ENCODE assay signal across 23 mouse cellular contexts in genomic region chr5:119217077-119217476, GRCm38 (mm10).
DNase-seq lines count a peak whose midpoint lies in the region; ATAC-seq lines count a peak whose summit lies in the region.
"Had no signal": no experiment of that assay in that cellular context is flagged by ENCODE, and none has a peak within 500 bp of the region (broad histone marks: within the 10 kb centered on the region; RNA-seq: fewer than 3 reads in every experiment).

No protein-coding gene starts in this region.

- H3K9ac ChIP-seq in hindbrain, embryonic 11.5 days (ENCODE audit: low read depth, low read length), result no peak overlapping the region
- H3K9ac ChIP-seq in hindbrain, embryonic 16.5 days (ENCODE audit: low read depth, low read length), result no peak overlapping the region
- no peak overlapping the region for H3K9ac ChIP-seq in midbrain, embryonic 14.5 days (replicated peaks; ENCODE audit: low read length)
- no peak overlapping the region for H3K9ac ChIP-seq in midbrain, embryonic 15.5 days
- H3K9ac ChIP-seq: forebrain, embryonic 13.5 days; forebrain, postnatal 0 days; heart, embryonic 12.5 days; hindbrain, embryonic 14.5 days had no signal

- no peaks in the 10 kb centered on the region for H3K9me3 ChIP-seq in hindbrain, embryonic 11.5 days (ENCODE audit: control insufficient read depth, low read length)
- no peaks in the 10 kb centered on the region for H3K9me3 ChIP-seq in hindbrain, embryonic 16.5 days (ENCODE audit: control insufficient read depth, low read length)
- H3K9me3 ChIP-seq in midbrain, embryonic 14.5 days (ENCODE audit: control insufficient read depth, low read length), result no peaks in the 10 kb centered on the region
- H3K9me3 ChIP-seq in midbrain, embryonic 15.5 days, result no peaks in the 10 kb centered on the region
- H3K9me3 ChIP-seq: embryonic facial prominence, embryonic 10.5 days; forebrain, embryonic 13.5 days; heart, embryonic 12.5 days had no signal

- H3K27me3 ChIP-seq in hindbrain, embryonic 11.5 days (ENCODE audit: control insufficient read depth, insufficient read depth, low read length), result no peaks in the 10 kb centered on the region
- H3K27me3 ChIP-seq in hindbrain, embryonic 16.5 days (replicated peaks; ENCODE audit: control insufficient read depth, insufficient read depth, low read length), result no peaks in the 10 kb centered on the region
- H3K27me3 ChIP-seq in midbrain, embryonic 14.5 days (ENCODE audit: control insufficient read depth, insufficient read depth, low read length), result no peaks in the 10 kb centered on the region
- no peaks in the 10 kb centered on the region for H3K27me3 ChIP-seq in midbrain, embryonic 15.5 days (replicated peaks)
- H3K27me3 ChIP-seq: forebrain, embryonic 13.5 days; Patski had no signal

- 72% methylated on average over 9 of the region's 9 CpGs for WGBS in hindbrain, embryonic 11.5 days
- 61% methylated on average over 9 of the region's 9 CpGs for WGBS in hindbrain, embryonic 16.5 days
- 42% methylated on average over 9 of the region's 9 CpGs for WGBS in midbrain, embryonic 14.5 days
- 53% methylated on average over 9 of the region's 9 CpGs for WGBS in midbrain, embryonic 15.5 days

- no peaks in the 10 kb centered on the region for H3K36me3 ChIP-seq in hindbrain, embryonic 11.5 days (ENCODE audit: control insufficient read depth, insufficient read depth, low read length)
- no peaks in the 10 kb centered on the region for H3K36me3 ChIP-seq in hindbrain, embryonic 16.5 days (ENCODE audit: control insufficient read depth, insufficient read depth, low read length)
- H3K36me3 ChIP-seq in midbrain, embryonic 14.5 days (ENCODE audit: control insufficient read depth, insufficient read depth, low read length), result no peaks in the 10 kb centered on the region
- no peaks in the 10 kb centered on the region for H3K36me3 ChIP-seq in midbrain, embryonic 15.5 days (replicated peaks)
- H3K36me3 ChIP-seq: embryonic facial prominence, embryonic 10.5 days; heart, embryonic 12.5 days had no signal

- ATAC-seq in hindbrain, embryonic 11.5 days (ENCODE audit: low FRiP score), result no peak
- ATAC-seq in hindbrain, embryonic 16.5 days, result no peak
- no peak for ATAC-seq in midbrain, embryonic 14.5 days (ENCODE audit: low FRiP score, low TSS enrichment)
- no peak for ATAC-seq in midbrain, embryonic 15.5 days (replicated peaks)
- ATAC-seq: activated CD4-positive, CD25-positive, alpha-beta regulatory T cell, adult 4 months; forebrain, embryonic 13.5 days; forebrain, postnatal 0 days; inflammation-experienced regulatory T-cells, adult 6 months; Patski had no signal

- no peaks in the 10 kb centered on the region for H3K4me1 ChIP-seq in hindbrain, embryonic 11.5 days (replicated peaks; ENCODE audit: control insufficient read depth, insufficient read depth, low read length)
- H3K4me1 ChIP-seq in hindbrain, embryonic 16.5 days (ENCODE audit: control insufficient read depth, insufficient read depth, low read depth, low read length), result no peaks in the 10 kb centered on the region
- 0 out of 2 replicates have a peak, but pooled peaks cover 3% of the 10 kb centered on the region for H3K4me1 ChIP-seq in midbrain, embryonic 14.5 days (ENCODE audit: control insufficient read depth, insufficient read depth, low read length)
- no peaks in the 10 kb centered on the region for H3K4me1 ChIP-seq in midbrain, embryonic 15.5 days
- H3K4me1 ChIP-seq: forebrain, embryonic 13.5 days had no signal

- H3K4me2 ChIP-seq in hindbrain, embryonic 11.5 days (replicated peaks; ENCODE audit: low read depth, low read length), result no peak overlapping the region
- no peak overlapping the region for H3K4me2 ChIP-seq in hindbrain, embryonic 16.5 days (ENCODE audit: low read length)
- no peak overlapping the region for H3K4me2 ChIP-seq in midbrain, embryonic 14.5 days (ENCODE audit: low read length)
- no peak overlapping the region for H3K4me2 ChIP-seq in midbrain, embryonic 15.5 days
- H3K4me2 ChIP-seq: forebrain, embryonic 13.5 days; heart, embryonic 12.5 days; hindbrain, embryonic 14.5 days had no signal

- no peak overlapping the region for H3K27ac ChIP-seq in hindbrain, embryonic 11.5 days (ENCODE audit: low read depth, low read length)
- H3K27ac ChIP-seq in hindbrain, embryonic 16.5 days (ENCODE audit: low read depth, low read length), result no peak overlapping the region
- H3K27ac ChIP-seq in midbrain, embryonic 14.5 days (replicated peaks; ENCODE audit: low read depth, low read length), result no peak overlapping the region
- no peak overlapping the region for H3K27ac ChIP-seq in midbrain, embryonic 15.5 days
- H3K27ac ChIP-seq: embryonic facial prominence, embryonic 10.5 days; forebrain, embryonic 13.5 days; heart, adult 2 months; hindbrain, embryonic 14.5 days had no signal

- peak; percentile 32 for DNase-seq in embryo, embryonic 11 days
- no peak for DNase-seq in embryo, embryonic 9.5 days (ENCODE audit: extremely low spot score)
- DNase-seq in hindbrain, embryonic 11.5 days (ENCODE audit: low spot score), result peak; percentile 19
- DNase-seq in midbrain, embryonic 14.5 days, result peak; percentile 54
- DNase-seq in skeletal muscle tissue, adult 2 months (ENCODE audit: low read depth, low spot score), result peak; percentile 31
- no peak for DNase-seq in layer of hippocampus, postnatal 25 days (ENCODE audit: extremely low spot score in 1 of 2, low spot score in 1 of 2)
- DNase-seq: adrenal gland, postnatal 14 days; cerebellum, adult 2 months; cerebellum, postnatal 10 days; forebrain, postnatal 0 days; gastrocnemius, postnatal 10 days; heart, adult 2 months; heart, postnatal 36 days; kidney, adult 18-20 months had no signal

- no peak overlapping the region for H3K4me3 ChIP-seq in hindbrain, embryonic 11.5 days (ENCODE audit: low read depth, low read length)
- no peak overlapping the region for H3K4me3 ChIP-seq in hindbrain, embryonic 16.5 days (ENCODE audit: low read length)
- no peak overlapping the region for H3K4me3 ChIP-seq in midbrain, embryonic 14.5 days (replicated peaks; ENCODE audit: low read depth, low read length)
- H3K4me3 ChIP-seq in midbrain, embryonic 15.5 days, result no peak overlapping the region
- H3K4me3 ChIP-seq: embryonic facial prominence, embryonic 10.5 days; forebrain, embryonic 13.5 days; heart, adult 2 months; heart, embryonic 12.5 days had no signal

Comparison
In these comparisons a context has a peak if more than half of its experiments do, and no peak if none do; other contexts are left out.
1. DNase-seq: peak in embryo, embryonic 11 days (single experiment), hindbrain, embryonic 11.5 days (single experiment), midbrain, embryonic 14.5 days (single experiment) and skeletal muscle tissue, adult 2 months (single experiment); none in embryo, embryonic 9.5 days (single experiment) and layer of hippocampus, postnatal 25 days (0 of 2).